Mouse (Mus musculus) stomach, postnatal 0 days (tissue): Measurements from ENCODE around the gene Dcun1d2. TPM values are rescaled to one million over a fixed set of nuclear protein-coding genes. Genes with fewer than 3 reads are reported as not detected.

Source experiments
- ATAC-seq: fragments of 200-750 bp; cut with Nextera tagmentation; 2 replicates; pipeline ENCODE4 v1.8.0; 2017; ENCODE audit not compliant: low FRiP score, low TSS enrichment
- DNase-seq: peaks from one replicate; pipeline ENCODE4 v3.0.0-alpha.2; 2016; ENCODE audit warnings: low spot score
- H3K27ac ChIP-seq: fragments of 300-500 bp; sonication (generic); replicated peaks from 2 replicates; pipeline ENCODE4 v1.5.1; 2014; ENCODE audit warnings: mild to moderate bottlenecking, control low read depth
- H3K27me3 ChIP-seq: fragments of 300-500 bp; sonication (generic); 2 replicates; pipeline ENCODE4 v1.6.1; 2014; ENCODE audit warnings: low read length; ENCODE audit not compliant: control insufficient read depth, insufficient read depth
- H3K36me3 ChIP-seq: fragments of 300-500 bp; sonication (generic); 2 replicates; pipeline ENCODE4 v1.6.1; 2014; ENCODE audit warnings: low read length, mixed read lengths; ENCODE audit not compliant: control insufficient read depth, insufficient read depth
- H3K4me1 ChIP-seq: fragments of 300-500 bp; sonication (generic); replicated peaks from 2 replicates; pipeline ENCODE4 v1.6.1; 2014; ENCODE audit warnings: antibody characterized with exemption; ENCODE audit not compliant: control insufficient read depth, insufficient read depth
- H3K4me2 ChIP-seq: fragments of 300-500 bp; sonication (generic); replicated peaks from 2 replicates; pipeline ENCODE4 v1.6.1; 2014; ENCODE audit warnings: low read depth, mild to moderate bottlenecking, control low read depth, moderate library complexity
- H3K4me3 ChIP-seq: fragments of 300-500 bp; sonication (generic); 2 replicates; pipeline ENCODE4 v1.5.1; 2014; ENCODE audit warnings: low read depth, low read length, control low read depth
- H3K9ac ChIP-seq: fragments of 300-500 bp; sonication (generic); 2 replicates; pipeline ENCODE4 v1.6.1; 2014; ENCODE audit warnings: mild to moderate bottlenecking, low read length, control low read depth, mixed read lengths
- H3K9me3 ChIP-seq: fragments of 300-500 bp; sonication (generic); 2 replicates; pipeline ENCODE4 v1.6.1; 2016; ENCODE audit warnings: low read length; ENCODE audit not compliant: control insufficient read depth
- CTCF ChIP-seq: IDR thresholded peaks from 2 replicates; pipeline ENCODE4 v1.5.1; 2016; ENCODE audit warnings: antibody characterized with exemption, low read depth, mild to moderate bottlenecking, moderate library complexity
- EP300 ChIP-seq: optimal IDR thresholded peaks from 2 replicates; pipeline ENCODE3; 2016; ENCODE audit warnings: antibody characterized with exemption
- WGBS: fragments of 180-500 bp; shearing (Covaris S2); extraction: QIAGEN DNeasy Blood & Tissue Kit; methylation state at CpG from one replicate; pipeline ENCODE4 v1.1.7; 2014; 5-methylcytosine and 5-hydroxymethylcytosine counted together
- polyA plus RNA-seq: library from polyadenylated mRNA; unstranded; fragments of >200 nt; fragmentation: Nextera tagmentation; extraction: Ambion mirVana; gene quantifications from 2 replicates; pipeline ENCODE4 v1.2.1, GENCODE M21; 2015

Dcun1d2 gene
- polyA plus RNA-seq, 1 experiment from 2014 or later: 9.9 TPM

DNA sequence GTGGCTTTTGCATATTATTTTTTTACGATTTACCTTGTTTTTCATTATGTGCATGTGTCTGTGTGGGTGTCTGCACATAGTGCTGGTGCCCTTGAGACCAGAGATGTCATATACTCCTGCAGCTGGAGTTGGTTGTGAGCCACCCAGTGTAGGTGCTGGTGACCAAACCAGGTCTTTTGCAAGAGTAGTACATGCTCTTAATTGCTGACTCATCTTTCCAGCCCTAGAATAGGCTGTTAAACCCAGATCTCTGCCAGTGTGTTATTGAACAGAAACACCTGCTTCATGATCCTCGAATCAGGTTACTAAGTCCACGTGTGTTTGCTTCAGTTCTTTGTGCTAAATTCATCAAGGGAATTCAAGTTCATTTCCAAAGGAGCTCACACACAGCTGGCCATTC lies 27.0 kb upstream of the Dcun1d2 start:
- TF ChIP-seq EP300 (no peak), CTCF (no peak)
- WGBS: 81% methylated on average over 3 of the region's 3 CpGs
- H3K36me3 ChIP-seq: peaks cover 8% of the 10 kb centered on the region; the same call in 1 of the 2 replicates

DNA sequence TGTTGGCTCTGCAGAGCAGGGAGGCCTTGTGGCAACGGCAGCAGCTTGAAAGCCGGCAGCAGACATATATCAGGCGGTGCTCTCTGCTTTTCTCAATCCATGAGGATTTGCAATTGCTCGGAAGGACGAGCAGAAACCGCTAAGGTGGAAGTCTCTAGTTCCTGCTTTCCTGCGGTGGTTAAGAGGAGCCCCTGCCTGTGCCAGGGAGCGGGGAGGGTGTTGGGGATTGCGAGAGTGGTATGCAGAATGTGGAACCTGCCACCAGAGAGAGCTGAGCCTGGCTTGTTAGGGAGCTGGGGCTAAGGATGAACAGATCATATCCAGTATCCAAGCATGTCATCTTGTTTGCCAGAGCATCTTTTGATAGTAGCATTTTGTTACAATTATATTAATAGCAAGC lies 19.0 kb upstream of the Dcun1d2 start:
- no peak overlapping the region for H3K9ac ChIP-seq
- ATAC-seq (no peak), DNase-seq (no peak)
- H3K4me3 ChIP-seq: no peak overlapping the region
- peaks cover 4% of the 10 kb centered on the region; the same call in 1 of the 2 replicates for H3K36me3 ChIP-seq
- no peaks in the 10 kb centered on the region for H3K27me3 ChIP-seq
- no peak overlapping the region for H3K27ac ChIP-seq
- H3K4me1 ChIP-seq: no peaks in the 10 kb centered on the region
- no peaks in the 10 kb centered on the region for H3K9me3 ChIP-seq
- 86% methylated on average over 9 of the region's 9 CpGs for WGBS
- H3K4me2 ChIP-seq: no peak overlapping the region
- TF ChIP-seq EP300: no peak
- TF ChIP-seq CTCF: no peak

More for the DNA sequence above, 27.0 kb upstream of the Dcun1d2 start:
- H3K4me1 ChIP-seq: no peaks in the 10 kb centered on the region
- no peak overlapping the region for H3K27ac ChIP-seq
- no peak overlapping the region for H3K9ac ChIP-seq
- no peaks in the 10 kb centered on the region for H3K27me3 ChIP-seq
- H3K4me3 ChIP-seq: no peak overlapping the region
- no peaks in the 10 kb centered on the region for H3K9me3 ChIP-seq
- no peak for DNase-seq
- no peak for ATAC-seq
- no peak overlapping the region for H3K4me2 ChIP-seq

DNA sequence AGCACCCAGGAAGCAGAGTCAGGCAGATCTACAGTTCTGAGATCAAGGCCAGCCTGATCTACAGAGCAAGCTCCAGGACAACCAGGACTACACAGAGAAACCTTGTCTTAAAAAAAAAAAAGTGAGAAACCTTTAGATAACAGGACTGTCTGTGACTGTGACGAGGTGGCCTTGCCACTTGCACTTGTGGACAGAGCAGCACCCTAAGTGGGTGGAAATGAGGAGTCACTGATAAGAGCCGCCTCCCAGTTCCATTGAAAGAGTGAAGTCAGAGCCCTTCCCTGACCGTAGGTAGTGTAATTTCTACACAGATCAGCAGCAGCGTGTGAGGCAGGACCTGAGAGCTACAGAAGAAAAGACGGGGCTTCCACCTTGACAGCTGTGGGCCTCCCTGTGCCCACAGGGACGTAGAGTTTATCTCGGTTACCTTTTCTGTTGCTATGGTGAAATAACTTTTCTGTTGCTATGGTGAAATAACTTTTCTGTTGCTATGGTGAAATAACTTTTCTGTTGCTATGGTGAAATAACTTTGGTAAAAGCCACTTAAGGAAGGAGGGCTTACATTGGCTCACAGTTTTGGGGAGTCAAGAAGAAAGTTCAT lies 18.5 kb upstream of the Dcun1d2 start:
- WGBS: 61% methylated on average over 7 of the region's 7 CpGs
- DNase-seq (no peak), ATAC-seq (peak; percentile 80)

DNA sequence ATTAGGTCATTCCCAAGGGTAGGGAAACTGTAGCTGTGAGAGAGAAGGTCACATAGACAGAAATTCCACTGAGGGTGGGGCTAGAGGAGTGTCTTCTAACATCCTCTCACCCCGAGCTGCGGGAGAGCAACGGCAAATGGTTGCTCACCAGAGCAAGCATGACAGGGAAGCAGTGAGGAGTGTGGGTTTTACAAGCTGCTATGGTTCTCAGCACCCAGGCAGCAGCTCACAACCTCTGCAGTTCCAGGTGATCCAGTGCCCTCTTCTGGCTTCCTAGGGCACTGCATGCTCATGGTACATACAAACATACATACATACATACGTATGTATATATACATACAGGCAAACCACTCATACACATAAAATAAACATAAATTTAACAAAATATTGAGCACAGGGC lies 18.0 kb upstream of the Dcun1d2 start:
- Histone ChIP-seq H3K27ac (no peak overlapping the region), H3K4me3 (no peak overlapping the region), H3K9me3 (no peaks in the 10 kb centered on the region), H3K27me3 (no peaks in the 10 kb centered on the region), H3K36me3 (peaks cover 7% of the 10 kb centered on the region), H3K9ac (no peak overlapping the region), H3K4me1 (no peaks in the 10 kb centered on the region), H3K4me2 (no peak overlapping the region)
- 0 out of 2 replicates have a peak, but pooled peaks have one; percentile 3 for TF ChIP-seq CTCF
- TF ChIP-seq EP300: no peak
- no peak for DNase-seq
- ATAC-seq: no peak
- WGBS: 97% methylated on average over 4 of the region's 4 CpGs

More for the DNA sequence above, 18.5 kb upstream of the Dcun1d2 start:
- H3K9me3 ChIP-seq: no peaks in the 10 kb centered on the region
- H3K4me2 ChIP-seq: no peak overlapping the region
- H3K4me1 ChIP-seq: no peaks in the 10 kb centered on the region
- H3K4me3 ChIP-seq: no peak overlapping the region
- no peak overlapping the region for H3K9ac ChIP-seq
- TF ChIP-seq EP300: no peak
- TF ChIP-seq CTCF: no peak
- H3K36me3 ChIP-seq: peaks cover 4% of the 10 kb centered on the region; the same call in 1 of the 2 replicates
- H3K27me3 ChIP-seq: no peaks in the 10 kb centered on the region
- no peak overlapping the region for H3K27ac ChIP-seq

DNA sequence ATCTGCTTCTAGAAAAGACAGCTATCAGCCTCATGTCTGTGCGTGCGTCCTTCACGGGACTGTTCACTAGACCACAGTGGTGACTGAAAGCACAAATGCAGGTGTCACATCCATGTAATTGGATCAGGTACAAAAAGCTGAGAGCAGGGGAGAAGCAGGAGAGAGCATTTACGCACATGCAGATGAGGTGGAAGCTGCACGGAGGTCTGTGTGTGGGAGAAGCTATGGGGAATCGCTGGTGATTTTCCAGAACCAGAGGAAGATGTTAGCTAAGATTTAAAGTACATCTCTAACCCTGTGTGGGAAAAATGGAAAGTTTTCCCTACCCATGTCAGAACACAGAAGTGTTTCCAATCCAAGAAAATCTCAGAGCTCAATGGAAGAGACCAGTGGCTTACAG lies 17.5 kb upstream of the Dcun1d2 start:
- peaks cover 7% of the 10 kb centered on the region for H3K36me3 ChIP-seq
- TF ChIP-seq CTCF (no peak), EP300 (no peak)
- no peak overlapping the region for H3K4me2 ChIP-seq
- ATAC-seq (no peak), DNase-seq (no peak)
- H3K4me1 ChIP-seq: no peaks in the 10 kb centered on the region
- H3K27me3 ChIP-seq: no peaks in the 10 kb centered on the region
- H3K9ac ChIP-seq: no peak overlapping the region
- H3K27ac ChIP-seq: no peak overlapping the region
- 94% methylated on average over 6 of the region's 6 CpGs for WGBS
- no peak overlapping the region for H3K4me3 ChIP-seq
- H3K9me3 ChIP-seq: no peaks in the 10 kb centered on the region

DNA sequence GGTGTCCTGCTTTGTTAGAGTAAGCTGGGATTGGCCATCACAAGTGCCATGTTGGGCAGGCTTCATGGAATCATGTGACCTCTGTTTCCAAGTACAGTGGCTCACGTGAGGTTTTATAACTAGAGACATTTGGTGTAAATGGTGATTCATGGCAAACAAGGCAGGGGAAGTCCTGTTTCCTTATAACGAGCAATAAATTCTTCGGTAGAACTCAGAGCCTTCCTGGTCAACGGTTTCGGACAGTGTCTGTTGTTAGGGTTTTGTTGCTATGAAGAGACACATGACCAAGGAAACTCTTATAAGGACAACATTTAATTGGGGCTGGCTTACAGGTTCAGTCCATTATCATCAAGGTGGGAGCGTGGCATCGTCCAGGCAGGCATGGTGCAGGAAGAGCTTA lies 13.1 kb upstream of the Dcun1d2 start:
- ATAC-seq: no peak
- no peak for DNase-seq
- Histone ChIP-seq H3K27ac (no peak overlapping the region), H3K36me3 (peaks cover 27% of the 10 kb centered on the region), H3K9ac (no peak overlapping the region), H3K9me3 (no peaks in the 10 kb centered on the region), H3K4me1 (no peaks in the 10 kb centered on the region), H3K4me3 (no peak overlapping the region), H3K4me2 (no peak overlapping the region), H3K27me3 (no peaks in the 10 kb centered on the region)
- 95% methylated on average over 7 of the region's 7 CpGs for WGBS
- no peak for TF ChIP-seq CTCF
- TF ChIP-seq EP300: no peak
